Mouse (Mus musculus) heart, adult 9 months (tissue): ENCODE measurements at regions not wholly inside any gene's neighbourhood (a gene's known extent, or its start where the extent isn't known, plus 50 kb on each side); places are given as distances from the start of the nearest gene placed in this dataset.

Source experiments
- DNase-seq, 2 experiments: peaks; one replicate each; pipeline ENCODE4 v3.0.0; 2022; ENCODE audit warnings: low spot score in 2 of 2

- no peak for DNase-seq
These were observed 268.7 kb downstream of the 1190002N15Rik start for GRCm38 (mm10) chr9:94269213-94269612.

- DNase-seq = no peak
These were observed 270.6 kb downstream of the 1190002N15Rik start for GRCm38 (mm10) chr9:94267243-94267642.

- DNase-seq = no peak
These were observed 298.2 kb downstream of the 1190002N15Rik start for GRCm38 (mm10) chr9:94239479-94240241.

DNA sequence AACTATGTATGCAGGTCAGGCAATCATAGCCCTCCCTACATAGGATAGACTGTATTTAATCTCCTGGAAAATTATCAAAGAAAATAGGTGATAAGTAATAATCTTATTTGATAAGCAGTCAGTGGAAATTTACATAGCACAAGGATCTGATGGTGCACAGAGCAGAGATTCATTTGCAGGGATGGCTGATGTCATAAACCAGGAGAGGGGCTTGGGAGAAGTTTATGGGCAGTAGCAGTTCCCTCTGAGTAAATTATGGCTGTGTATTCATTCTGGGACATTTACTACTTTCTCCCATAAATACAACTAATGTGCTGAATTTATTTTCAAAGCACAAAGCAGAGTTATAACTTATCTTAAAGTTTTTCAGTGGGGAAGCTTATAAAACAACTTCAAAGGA lies 299.3 kb downstream of the 1190002N15Rik start:
- no peak for DNase-seq

GRCm38 (mm10) chr9:94229537-94229936 lies 308.3 kb downstream of the 1190002N15Rik start:
- no peak for DNase-seq

DNA sequence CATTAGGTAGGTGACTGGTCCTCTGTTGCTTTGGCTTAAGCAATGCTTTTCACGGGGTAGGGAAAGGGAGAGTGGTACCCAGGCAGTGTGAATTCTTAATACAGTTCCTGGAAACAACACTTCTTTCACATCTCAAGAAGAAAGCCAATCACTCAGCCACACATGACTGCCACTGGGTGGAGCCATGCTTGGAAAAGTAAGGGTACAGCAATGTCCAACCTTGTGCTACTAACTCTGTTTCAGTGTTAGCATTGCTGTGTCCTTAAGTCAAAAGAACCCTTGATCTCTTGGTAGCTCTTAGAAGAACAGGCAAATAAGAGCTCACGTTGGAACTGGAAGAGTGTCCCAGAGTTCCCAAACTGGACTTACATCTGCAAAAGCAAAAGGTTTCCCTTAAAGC lies 318.8 kb downstream of the 1190002N15Rik start:
- no peak for DNase-seq

- DNase-seq = no peak
These were observed 321.2 kb downstream of the 1190002N15Rik start for GRCm38 (mm10) chr9:94216414-94217279.

DNA sequence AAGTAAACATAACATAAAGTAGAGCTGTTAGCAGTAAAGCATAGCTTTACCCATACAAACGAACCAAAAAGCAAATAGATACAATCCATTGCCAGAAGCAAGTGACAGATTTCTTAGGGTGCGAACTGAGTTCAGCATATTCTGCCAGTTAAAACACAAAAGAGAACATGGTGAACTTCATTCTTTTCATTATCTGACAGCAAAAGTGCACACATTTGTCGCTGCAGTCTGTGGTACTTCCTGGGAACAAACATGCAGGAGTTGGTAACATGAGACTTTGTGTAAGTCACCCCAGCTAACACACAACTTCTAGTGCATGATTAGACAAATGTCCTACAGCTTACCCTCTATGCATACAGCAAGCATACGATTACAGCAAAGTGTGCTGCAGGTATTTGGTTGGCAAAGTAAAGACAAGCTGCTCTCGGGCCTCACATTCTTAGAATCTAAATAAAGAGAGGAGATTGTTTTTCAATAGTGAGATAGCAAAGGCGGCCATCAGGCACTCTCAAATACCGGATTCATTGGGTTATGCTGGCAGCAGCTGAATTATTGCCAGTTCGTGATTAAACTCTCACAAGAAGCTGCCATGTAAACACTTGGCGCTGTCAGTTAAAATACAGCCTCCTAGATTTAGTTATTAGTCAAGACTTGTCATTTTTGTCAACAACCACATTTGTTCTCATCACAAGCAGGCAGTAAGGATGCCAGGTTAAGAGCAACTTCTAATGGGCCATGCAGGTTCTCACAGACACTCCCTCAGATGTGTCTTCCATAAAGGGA lies 327.2 kb downstream of the 1190002N15Rik start:
- DNase-seq = no peak

- DNase-seq = no peak
These were observed 328.9 kb downstream of the 1190002N15Rik start for GRCm38 (mm10) chr9:94208987-94209386.

DNA sequence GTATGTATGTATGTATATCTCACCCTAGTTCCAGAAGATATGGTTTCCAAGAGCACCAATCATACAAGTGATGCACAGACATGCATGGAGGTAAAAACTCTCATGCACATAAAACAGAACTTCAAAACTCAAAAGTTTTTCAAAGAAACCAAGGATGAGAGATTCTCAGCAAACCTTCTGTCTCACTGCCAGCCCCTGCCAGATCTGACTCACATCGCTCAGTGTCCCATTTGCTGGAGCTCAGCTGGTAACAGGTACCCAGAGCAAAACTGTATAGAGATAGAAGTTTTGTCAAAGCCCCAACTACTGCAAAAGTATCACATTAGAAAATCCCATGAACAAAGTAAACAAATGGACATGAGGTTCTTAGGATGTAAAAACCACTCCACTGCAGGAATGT lies 337.0 kb downstream of the 1190002N15Rik start:
- no peak for DNase-seq

DNA sequence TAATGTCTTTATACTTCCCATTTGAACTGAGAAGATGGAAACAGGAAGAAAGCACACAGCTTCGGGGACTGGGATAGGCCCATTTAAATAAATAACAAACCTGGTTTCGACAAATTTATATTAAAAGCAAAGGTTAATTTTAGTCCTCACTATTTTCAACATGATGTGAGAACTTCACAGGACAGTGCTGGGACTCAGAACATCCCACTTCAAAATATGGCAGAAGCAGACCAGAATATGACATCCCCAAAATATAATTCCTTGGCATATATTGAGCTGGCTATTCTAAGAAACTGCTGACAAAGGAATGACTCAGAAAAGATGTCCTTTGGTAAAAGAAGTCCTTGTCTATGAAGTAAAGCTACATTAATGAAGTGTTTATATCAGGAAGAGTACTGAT lies 338.0 kb downstream of the 1190002N15Rik start:
- no peak for DNase-seq

DNA sequence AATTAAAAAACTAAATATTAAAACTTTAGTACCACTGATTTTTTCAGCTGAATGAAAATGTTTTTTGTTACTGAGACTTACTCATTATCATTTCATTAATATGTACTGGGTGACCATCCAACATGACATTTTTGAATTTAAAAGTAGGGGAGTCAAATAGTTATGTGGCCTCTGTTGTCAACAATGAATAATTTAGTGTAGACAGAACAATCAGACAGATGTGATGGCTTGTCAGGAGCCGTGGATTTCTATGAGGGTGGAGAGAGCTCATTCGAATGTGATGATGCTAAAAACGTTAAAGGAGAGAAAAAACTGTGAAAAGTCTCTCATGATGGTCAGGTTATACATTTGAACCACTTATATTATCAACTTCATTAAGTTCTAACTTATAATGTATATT lies 346.8 kb downstream of the 1190002N15Rik start:
- DNase-seq = no peak

DNA sequence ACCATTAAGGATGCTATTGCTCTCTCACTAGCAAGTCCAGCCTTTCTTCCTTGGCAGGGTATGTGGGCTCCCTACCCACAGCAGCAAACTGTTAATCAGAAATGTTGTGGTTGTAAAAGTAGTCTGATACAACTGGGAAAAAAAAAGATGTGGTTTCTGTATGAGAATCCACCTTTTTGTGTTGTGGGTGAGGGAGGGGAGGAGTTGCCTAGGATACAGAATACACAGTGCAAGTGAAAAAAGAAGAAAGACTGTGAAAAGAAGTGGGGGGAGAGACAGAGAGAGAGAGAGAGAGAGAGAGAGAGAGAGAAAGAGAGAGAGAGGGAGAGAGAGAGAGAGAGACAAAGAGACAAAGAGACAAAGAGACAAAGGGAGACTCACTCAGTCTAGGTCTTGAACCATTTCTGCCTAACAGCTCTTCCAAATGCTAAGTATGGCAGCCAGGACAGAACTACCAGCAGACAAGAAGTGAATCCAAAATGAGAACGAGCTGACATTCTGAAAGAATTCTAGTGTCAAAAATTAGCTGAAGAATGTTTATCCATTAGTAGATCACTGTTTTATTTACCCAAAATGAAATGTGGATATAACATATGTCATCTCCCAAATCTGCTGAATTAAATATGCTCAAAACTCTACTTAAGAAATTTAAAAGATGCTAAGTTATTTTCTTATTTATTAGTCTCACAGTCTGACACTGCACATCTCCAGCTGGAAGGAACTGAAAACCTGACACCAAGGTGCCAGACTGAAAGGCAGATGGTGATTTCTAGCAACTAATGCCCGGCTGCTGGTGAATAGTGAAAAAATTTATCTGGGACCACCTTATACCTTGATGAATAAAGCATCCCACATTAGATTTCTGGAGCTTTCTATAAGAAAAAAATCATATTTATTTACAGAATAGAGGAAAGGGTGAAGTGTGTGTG lies 347.7 kb downstream of the 1190002N15Rik start:
- no peak for DNase-seq

- DNase-seq = no peak
These were observed 349.8 kb downstream of the 1190002N15Rik start for GRCm38 (mm10) chr9:94188124-94188523.

DNA sequence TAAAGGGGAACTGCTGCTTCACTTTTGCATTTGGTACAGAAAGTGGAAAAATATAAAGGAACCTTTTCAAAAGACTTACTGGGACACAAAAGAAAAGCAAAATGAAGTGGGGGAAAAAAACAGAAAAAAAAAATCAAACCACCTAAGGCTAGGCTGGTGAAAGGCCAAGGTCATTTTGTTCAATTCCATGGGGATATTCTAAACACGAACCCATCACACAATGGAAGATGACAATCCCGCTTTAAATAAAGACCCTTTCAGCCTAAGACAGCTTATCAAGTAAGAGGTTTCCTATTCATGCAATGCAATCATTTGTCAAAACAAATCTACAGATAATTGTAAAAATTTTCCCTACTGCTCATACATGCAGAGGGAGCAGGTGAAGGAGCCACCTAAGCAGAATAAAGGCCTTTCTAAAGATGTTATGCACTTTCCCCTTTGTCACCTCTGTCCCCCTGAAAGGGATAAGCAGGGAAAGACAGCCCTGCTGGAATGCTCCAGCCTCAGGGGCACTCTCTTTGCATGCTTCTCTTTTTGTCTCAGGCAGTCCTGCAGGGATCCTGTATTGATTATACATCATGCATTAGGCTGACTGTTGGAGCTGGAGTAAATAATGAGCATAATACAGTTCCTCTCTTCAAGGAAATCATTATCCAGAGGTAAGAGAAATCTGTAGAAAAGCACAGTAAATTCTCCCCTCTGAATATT lies 367.8 kb downstream of the 1190002N15Rik start:
- DNase-seq = no peak

DNA sequence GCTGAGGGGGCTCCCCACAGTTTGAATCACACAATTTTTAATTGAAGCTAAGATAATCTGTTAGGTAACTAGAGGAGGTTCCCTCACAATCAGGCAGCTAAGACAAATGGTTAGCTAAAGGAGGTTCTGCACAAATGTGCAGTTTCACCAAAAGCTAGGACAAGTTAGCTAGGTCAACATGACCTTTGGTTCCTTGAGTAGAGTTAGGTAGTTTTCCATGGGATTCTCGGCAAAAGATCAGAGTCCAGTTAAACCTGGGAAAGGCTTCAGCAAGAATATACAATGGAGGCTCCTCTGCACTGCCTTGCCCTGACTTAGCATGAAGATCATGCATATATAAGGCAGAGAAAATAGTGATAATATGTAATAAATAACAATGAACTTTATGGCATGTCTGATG lies 374.2 kb downstream of the 1190002N15Rik start:
- no peak for DNase-seq

DNA sequence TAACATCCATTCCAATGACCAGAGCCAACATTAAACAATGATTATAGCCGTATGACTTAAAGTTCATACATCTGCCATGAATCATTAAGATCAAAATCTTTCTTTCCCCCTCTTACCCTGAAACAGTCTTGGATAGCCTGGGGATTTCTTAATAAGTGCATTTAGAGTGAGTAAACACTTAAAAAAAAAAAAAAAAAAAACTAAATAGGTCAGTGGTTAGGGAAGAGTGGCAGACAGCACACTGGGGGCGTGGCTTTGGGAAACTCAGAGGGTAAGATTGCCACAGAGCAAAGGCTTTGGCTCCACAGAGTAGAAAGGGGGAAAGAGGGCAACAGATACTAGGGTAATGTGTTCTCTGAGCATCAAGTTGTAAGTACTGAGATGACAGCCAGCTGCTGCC lies 382.3 kb downstream of the 1190002N15Rik start:
- DNase-seq = no peak

- no peak for DNase-seq
These were observed 389.4 kb downstream of the 1190002N15Rik start for GRCm38 (mm10) chr9:94148474-94148873.

- DNase-seq = no peak
These were observed 391.1 kb downstream of the 1190002N15Rik start for GRCm38 (mm10) chr9:94146787-94147186.

- DNase-seq = peak in 1 of 2 experiments; percentile 14
These were observed 401.4 kb downstream of the 1190002N15Rik start for GRCm38 (mm10) chr9:94136444-94136843.
